ENCODE assay signal across 19 mouse cellular contexts in genomic region chr10:6291388-6291787, GRCm38 (mm10).
"Had no signal": no experiment of that assay in that cellular context is flagged by ENCODE, and none has a peak within 500 bp of the region (broad histone marks: within the 10 kb centered on the region; RNA-seq: fewer than 3 reads in every experiment).

No protein-coding gene starts in this region.

- H3K36me3 ChIP-seq: liver, embryonic 13.5 days; liver, embryonic 15.5 days; midbrain, embryonic 10.5 days; midbrain, embryonic 13.5 days; neural tube, embryonic 13.5 days; neural tube, embryonic 15.5 days had no signal

- ATAC-seq: liver, postnatal 0 days; midbrain, embryonic 13.5 days; midbrain, embryonic 16.5 days had no signal

- H3K27ac ChIP-seq: liver, embryonic 13.5 days; liver, embryonic 15.5 days; midbrain, embryonic 10.5 days; midbrain, embryonic 13.5 days; neural tube, embryonic 13.5 days; neural tube, embryonic 15.5 days had no signal

- H3K4me3 ChIP-seq: liver, embryonic 13.5 days; liver, embryonic 15.5 days; midbrain, embryonic 10.5 days; midbrain, embryonic 13.5 days; myocyte; neural tube, embryonic 13.5 days; neural tube, embryonic 15.5 days had no signal

- H3K9ac ChIP-seq: liver, embryonic 13.5 days; liver, embryonic 15.5 days; liver, postnatal 0 days; midbrain, embryonic 13.5 days; neural tube, embryonic 13.5 days; neural tube, embryonic 15.5 days had no signal

- H3K9me3 ChIP-seq: liver, embryonic 13.5 days; liver, embryonic 15.5 days; midbrain, embryonic 10.5 days; midbrain, embryonic 13.5 days; neural tube, embryonic 13.5 days; neural tube, embryonic 15.5 days had no signal

- DNase-seq: liver; liver, embryonic 13.5 days; liver, postnatal 0 days; retina, postnatal 1 day; right cerebral cortex, adult 18-20 months; right cerebral cortex, postnatal 25 days; right cerebral cortex, postnatal 4 days; spleen, adult 18-20 months; thymus, adult 18-20 months; thymus, postnatal 14 days; thymus, postnatal 36 days had no signal

- H3K4me1 ChIP-seq: liver, embryonic 13.5 days; liver, embryonic 15.5 days; midbrain, embryonic 10.5 days; midbrain, embryonic 13.5 days; neural tube, embryonic 13.5 days; neural tube, embryonic 15.5 days had no signal

- H3K27me3 ChIP-seq: liver, embryonic 13.5 days; liver, embryonic 15.5 days; midbrain, embryonic 13.5 days; neural tube, embryonic 13.5 days; neural tube, embryonic 15.5 days had no signal

- H3K4me2 ChIP-seq: liver, embryonic 11.5 days; liver, embryonic 13.5 days; liver, embryonic 15.5 days; midbrain, embryonic 13.5 days; neural tube, embryonic 13.5 days; neural tube, embryonic 15.5 days had no signal
